Mouse (Mus musculus): ENCODE data around the gene Nxf2. TPM values are rescaled to one million over a fixed set of nuclear protein-coding genes. Genes with fewer than 3 reads are reported as not detected.
A peak's percentile ranks its signal among the peaks of the same experiment; 100 is the strongest.
"Not testable (repeated sequence)": the region's sequence is repeated elsewhere in the genome, so short reads cannot be mapped to it uniquely, and the experiment has no call there.

The Nxf2 gene
- polyA plus RNA-seq (2012; rRNA removed) = 0.09 and 0.11 TPM in 2 replicates

DNA sequence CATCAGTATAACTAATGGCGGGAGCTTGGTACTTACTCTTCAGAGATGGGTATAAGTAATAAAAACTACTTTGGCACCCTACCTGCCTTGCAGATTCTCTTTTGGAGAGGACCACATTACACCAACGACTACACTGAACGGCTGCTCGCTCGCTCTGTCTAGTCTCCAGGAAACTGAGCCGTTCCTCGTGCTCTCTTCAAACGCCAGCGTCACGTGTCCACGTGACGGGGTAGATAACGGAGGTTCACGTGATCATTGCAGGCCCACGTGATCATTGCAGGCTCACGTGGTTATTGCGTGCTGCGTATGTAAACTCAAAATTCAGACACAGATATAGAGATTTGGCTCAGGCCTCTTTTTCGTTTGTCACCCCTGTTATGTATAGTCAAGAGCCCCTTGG lies at the start of gene Nxf2:
Nxf2 (minus strand) TSS at position 209 of the 400 bp plus-strand sequence.
- no peak for DNase-seq (ENCODE audit: low spot score)

- DNase-seq (ENCODE audit: low spot score) = no peak
Measured at GRCm38 (mm10) chrX:135011381-135011780, 46.8 kb upstream of the Nxf2 start.

DNA sequence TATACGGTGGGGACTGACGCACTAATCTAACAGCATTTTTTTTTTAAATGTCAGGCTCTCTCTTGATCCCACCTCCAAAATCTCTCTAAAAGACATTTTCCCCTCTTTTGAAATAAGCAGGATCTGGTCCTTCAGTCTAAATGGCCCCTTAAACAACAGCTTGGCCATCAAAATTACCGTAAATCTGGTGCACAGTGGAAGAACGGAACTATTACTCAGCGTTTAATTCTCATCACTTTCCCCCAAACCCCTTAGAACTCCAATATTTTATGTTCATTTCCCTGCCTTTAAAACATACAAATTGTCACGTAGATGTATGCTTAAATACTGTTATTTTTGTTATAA lies 44.9 kb upstream of the Nxf2 start:
- no peak for DNase-seq (ENCODE audit: low spot score)

DNA sequence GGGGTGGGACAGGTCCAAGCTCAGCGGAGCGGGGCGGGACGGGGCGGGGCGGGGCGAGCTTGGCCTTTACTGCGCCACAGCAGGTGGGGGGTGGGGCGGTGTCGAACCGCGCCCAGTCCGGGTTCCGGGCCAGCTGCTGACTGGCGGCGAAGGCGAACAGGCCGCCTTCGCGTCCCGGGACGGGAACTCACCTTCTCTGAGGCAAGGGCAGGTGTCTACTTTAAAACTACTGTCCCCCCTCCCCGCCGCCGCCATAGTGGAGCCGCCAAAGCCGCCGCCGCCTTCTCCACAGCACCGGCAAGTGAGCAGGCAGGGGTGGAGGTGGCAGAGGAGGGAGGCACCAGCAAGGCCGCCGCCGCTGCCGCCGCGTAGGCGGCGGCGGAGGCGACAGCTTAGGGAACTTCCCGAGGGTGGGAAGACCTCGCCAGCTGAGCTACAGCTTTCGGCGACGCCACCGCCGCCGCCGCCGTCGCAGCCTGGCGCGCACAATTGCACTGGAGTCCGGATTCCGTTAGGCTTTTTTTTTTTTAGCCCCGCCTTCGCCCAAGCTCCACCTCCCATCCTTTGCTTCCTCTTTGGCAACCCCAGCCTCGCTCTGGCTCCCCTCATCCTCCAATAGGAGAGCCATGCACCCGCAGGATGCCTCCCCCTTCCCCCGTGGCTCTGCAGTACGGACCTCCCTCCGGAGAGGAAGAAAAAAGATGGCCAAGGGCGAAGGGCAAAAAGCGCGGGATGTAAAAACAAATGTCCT lies 44.3 kb upstream of the Nxf2 start, which contains the start of gene Zmat1:
Zmat1 (minus strand) TSS at position 490 of the 751 bp plus-strand sequence.
- DNase-seq (ENCODE audit: low spot score) = peak; percentile 48

- DNase-seq (ENCODE audit: low spot score) = no peak
Measured at GRCm38 (mm10) chrX:135008021-135008420, 43.5 kb upstream of the Nxf2 start.

DNA sequence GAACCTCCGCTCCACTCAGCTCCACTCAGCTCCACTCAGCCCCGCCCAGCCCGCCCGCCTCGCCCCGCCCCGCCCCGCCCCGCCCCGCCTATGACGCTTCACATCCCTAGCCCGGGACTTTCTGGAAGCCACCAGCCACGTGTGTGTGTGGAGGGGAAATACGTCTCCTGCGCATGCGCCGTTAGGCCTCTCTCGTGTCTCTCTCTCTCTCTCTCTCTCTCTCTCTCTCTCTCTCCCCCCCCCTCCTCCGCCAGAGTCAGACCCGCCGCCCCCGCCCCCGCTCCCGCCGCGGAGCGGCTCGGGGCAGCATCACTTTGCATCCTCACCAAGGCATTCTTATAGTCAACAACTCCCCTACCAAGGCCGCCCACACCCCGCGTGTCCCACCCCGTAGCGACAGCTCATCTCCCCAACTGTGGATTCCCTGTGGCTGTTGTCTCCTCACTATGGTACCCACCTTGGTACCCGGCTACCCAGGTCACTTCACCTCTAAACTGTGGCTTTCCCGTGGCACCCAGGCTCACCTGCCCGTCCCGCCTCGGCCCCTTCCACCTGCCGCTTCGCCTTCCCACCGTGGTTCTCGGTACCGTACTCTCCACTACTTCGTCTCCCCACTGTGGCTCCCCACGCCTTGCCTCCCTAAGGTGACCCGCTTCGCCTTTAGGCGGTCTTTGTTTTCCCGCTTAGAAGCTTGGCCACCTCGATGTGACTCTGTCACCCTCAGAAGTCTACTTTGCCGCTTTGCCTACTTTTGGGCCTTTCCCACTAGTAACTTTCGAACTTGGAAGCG lies 1.1 kb downstream of the Nxf2 start:
- DNase-seq (ENCODE audit: low spot score) = no peak

GRCm38 (mm10) chrX:134930361-134930760 lies 34.2 kb downstream of the Nxf2 start:
- no peak for DNase-seq (ENCODE audit: low spot score)

- DNase-seq (ENCODE audit: low spot score) = no peak
Measured at GRCm38 (mm10) chrX:134929927-134930326, 34.6 kb downstream of the Nxf2 start.

- DNase-seq (ENCODE audit: low spot score) = no peak
Measured at GRCm38 (mm10) chrX:134925058-134925457, 39.5 kb downstream of the Nxf2 start.

- no peak for DNase-seq (ENCODE audit: low spot score)
Measured at GRCm38 (mm10) chrX:134923675-134924424, 40.7 kb downstream of the Nxf2 start.

DNA sequence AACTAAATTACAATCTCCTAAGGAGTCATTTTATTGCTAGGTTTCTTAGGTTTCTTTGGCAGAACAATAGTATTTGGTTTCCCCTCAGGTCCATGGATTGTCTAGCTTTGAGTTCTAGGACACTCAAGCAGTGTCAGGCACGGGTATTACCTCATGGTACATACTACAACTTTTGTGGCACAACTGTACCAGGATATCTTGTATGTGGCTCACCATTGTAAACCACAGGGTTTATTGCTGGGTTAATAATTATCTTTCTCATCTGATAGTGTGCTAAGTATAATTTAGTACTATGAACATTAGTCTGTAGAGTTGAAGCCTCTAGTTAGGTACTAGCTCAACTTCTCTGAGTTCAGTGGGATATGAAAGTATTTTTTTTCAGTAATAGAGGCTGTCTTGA lies 45.3 kb downstream of the Nxf2 start:
- no peak for DNase-seq (ENCODE audit: low spot score)

DNA sequence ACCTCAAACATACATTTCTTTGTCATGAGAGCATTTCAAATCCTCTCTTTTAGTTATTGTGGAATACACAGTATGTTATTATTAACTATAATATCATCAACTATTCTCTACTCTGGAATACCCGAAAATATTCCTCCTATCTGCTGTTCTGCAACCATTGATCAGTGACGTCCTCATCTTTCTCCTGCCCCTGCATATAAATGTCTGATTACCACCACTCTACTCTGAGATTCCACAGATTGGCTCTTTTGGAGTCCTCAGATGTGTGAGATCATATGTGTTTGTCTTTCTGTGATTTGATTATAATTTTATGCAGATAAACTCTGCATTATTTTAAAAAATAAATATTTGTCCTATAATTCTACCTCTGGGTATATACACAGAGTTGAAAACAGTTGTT lies 48.8 kb downstream of the Nxf2 start:
- no peak for DNase-seq (ENCODE audit: low spot score)

- not testable (repeated sequence) for DNase-seq (ENCODE audit: low spot score)
Measured at GRCm38 (mm10) chrX:134915315-134915714, 49.2 kb downstream of the Nxf2 start.

GRCm38 (mm10) chrX:134914851-134915250 lies 49.7 kb downstream of the Nxf2 start:
- no peak for DNase-seq (ENCODE audit: low spot score)

- DNase-seq (ENCODE audit: low spot score) = no peak
Measured at GRCm38 (mm10) chrX:134913234-134913936, 51.2 kb downstream of the Nxf2 start.

DNA sequence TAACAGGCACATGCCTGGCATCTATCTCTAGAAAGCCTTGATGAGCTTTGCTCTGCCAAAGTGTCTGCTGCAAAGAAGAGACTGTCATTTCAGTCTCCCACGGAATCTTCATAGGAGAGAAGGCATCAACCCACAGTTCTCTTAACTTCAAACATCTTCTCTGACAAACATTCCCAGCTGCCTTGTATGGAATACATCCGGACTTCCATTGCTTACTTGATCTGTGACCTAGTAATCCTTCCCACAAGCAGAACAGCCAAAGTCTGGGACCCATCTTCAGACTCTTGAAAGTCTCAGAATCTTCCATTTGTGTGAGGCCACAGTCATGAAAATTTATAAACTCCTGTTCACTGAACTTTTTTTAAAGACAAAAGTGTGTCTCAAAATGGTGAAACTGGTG lies 51.7 kb downstream of the Nxf2 start:
- no peak for DNase-seq (ENCODE audit: low spot score)

- DNase-seq (ENCODE audit: low spot score) = no peak
Measured at GRCm38 (mm10) chrX:134910345-134910744, 54.2 kb downstream of the Nxf2 start.
